Mouse (Mus musculus): ENCODE measurements around the gene 6430548M08Rik. TPM values are rescaled to one million over a fixed set of nuclear protein-coding genes. Genes with fewer than 3 reads are reported as not detected.
A peak's percentile ranks its signal among the peaks of the same experiment; 100 is the strongest.

6430548M08Rik gene
- total and polyA plus RNA-seq, 3 experiments, result 6.4 to 20.0 (median 16.1) TPM

GRCm38 (mm10) chr8:120083261-120083660 lies 30.7 kb upstream of the 6430548M08Rik start:
- Histone ChIP-seq H3K9ac (ENCODE audit: low read depth, low read length) (no peak overlapping the region), H3K27ac (no peak overlapping the region), H3K4me1 (ENCODE audit: control insufficient read depth, insufficient read depth, low read length) (no peaks in the 10 kb centered on the region; the same call in 1 of the 2 replicates), H3K4me3 (no peak overlapping the region), H3K36me3 (ENCODE audit: control insufficient read depth, insufficient read depth, low read length) (no peaks in the 10 kb centered on the region), H3K27me3 (ENCODE audit: control insufficient read depth, insufficient read depth, low read length) (no peaks in the 10 kb centered on the region), H3K79me2 (replicated peaks; ENCODE audit: control insufficient read depth, insufficient read depth, low read length) (no peaks in the 10 kb centered on the region)
- intact Hi-C loops (cut with DNase I), result no loop called here
- peak in 1 of 2 experiments; percentile 26 for DNase-seq
- 79% methylated on average over 8 of the region's 8 CpGs for WGBS
- TF ChIP-seq CTCF (IDR thresholded peaks at IDR 0.05), result no peak
- TF ChIP-seq POLR2A (IDR thresholded peaks at IDR 0.05; ENCODE audit: insufficient read depth, low read depth, low read length), result no peak
- no peak for TF ChIP-seq EP300 (IDR thresholded peaks at IDR 0.05; ENCODE audit: insufficient read depth, low read depth, low read length)

DNA sequence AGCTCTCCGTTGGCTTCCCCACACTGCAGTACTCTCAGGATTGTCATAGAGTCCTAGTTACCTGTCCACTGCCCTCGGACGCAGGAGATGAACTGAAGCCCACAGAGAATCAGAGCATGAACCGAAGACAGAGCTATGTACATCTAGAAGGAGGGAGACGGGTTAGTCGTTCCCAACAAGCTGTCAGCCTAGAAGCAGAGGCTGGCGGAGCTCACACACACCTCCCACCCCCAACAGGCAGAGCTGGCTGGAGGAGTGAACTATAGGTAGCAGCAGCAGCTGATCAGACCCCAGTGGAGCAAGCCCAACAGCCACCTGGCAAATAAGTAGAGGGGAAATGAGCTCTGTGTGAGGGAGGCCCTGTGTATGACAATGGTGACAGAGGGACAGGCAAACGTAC lies 29.2 kb upstream of the 6430548M08Rik start:
- Histone ChIP-seq H3K4me3 (no peak overlapping the region), H3K27ac (no peak overlapping the region), H3K36me3 (ENCODE audit: control insufficient read depth, insufficient read depth, low read length) (no peaks in the 10 kb centered on the region), H3K9ac (ENCODE audit: low read depth, low read length) (no peak overlapping the region), H3K79me2 (replicated peaks; ENCODE audit: control insufficient read depth, insufficient read depth, low read length) (no peaks in the 10 kb centered on the region), H3K27me3 (ENCODE audit: control insufficient read depth, insufficient read depth, low read length) (no peaks in the 10 kb centered on the region), H3K4me1 (ENCODE audit: control insufficient read depth, insufficient read depth, low read length) (no peaks in the 10 kb centered on the region)
- intact Hi-C loops (cut with DNase I), result no loop called here
- no peak for TF ChIP-seq POLR2A (IDR thresholded peaks at IDR 0.05; ENCODE audit: insufficient read depth, low read depth, low read length)
- TF ChIP-seq CTCF (IDR thresholded peaks at IDR 0.05), result no peak
- no peak for TF ChIP-seq EP300 (IDR thresholded peaks at IDR 0.05; ENCODE audit: insufficient read depth, low read depth, low read length)
- 88% methylated on average over 8 of the region's 8 CpGs for WGBS
- no peak for DNase-seq

- Histone ChIP-seq H3K9ac (ENCODE audit: low read depth, low read length) (no peak overlapping the region), H3K27me3 (ENCODE audit: control insufficient read depth, insufficient read depth, low read length) (no peaks in the 10 kb centered on the region), H3K4me3 (no peak overlapping the region), H3K4me1 (ENCODE audit: control insufficient read depth, insufficient read depth, low read length) (no peaks in the 10 kb centered on the region), H3K79me2 (replicated peaks; ENCODE audit: control insufficient read depth, insufficient read depth, low read length) (peaks cover 5% of the 10 kb centered on the region), H3K27ac (no peak overlapping the region), H3K36me3 (ENCODE audit: control insufficient read depth, insufficient read depth, low read length) (no peaks in the 10 kb centered on the region)
- 77% methylated on average over 7 of the region's 7 CpGs for WGBS
- intact Hi-C loops (cut with DNase I), result no loop called here
- DNase-seq, result no peak
- no peak for TF ChIP-seq EP300 (IDR thresholded peaks at IDR 0.05; ENCODE audit: insufficient read depth, low read depth, low read length)
- no peak for TF ChIP-seq POLR2A (IDR thresholded peaks at IDR 0.05; ENCODE audit: insufficient read depth, low read depth, low read length)
- no peak for TF ChIP-seq CTCF (IDR thresholded peaks at IDR 0.05)
These were observed 24.4 kb upstream of the 6430548M08Rik start for GRCm38 (mm10) chr8:120089511-120089910.

DNA sequence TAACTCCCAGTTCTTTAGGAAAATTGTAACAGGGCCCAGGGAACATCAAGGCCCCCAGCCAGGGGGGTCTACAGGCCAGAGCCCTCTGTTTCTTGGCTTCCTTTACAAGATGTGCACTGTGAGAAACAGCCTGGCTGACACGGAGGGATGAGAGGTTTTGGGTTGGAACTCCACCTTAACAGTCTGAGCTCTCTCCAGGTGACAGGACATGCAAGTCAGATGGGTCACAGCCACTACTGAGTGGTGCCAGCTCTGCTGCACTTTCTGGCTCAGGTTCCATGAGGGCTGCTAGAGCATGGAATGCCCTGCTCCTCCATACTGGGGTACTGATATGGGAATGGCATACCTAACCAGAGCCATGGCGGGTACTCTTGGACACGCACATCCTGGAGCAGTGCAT lies 22.9 kb upstream of the 6430548M08Rik start:
- Histone ChIP-seq H3K79me2 (replicated peaks; ENCODE audit: control insufficient read depth, insufficient read depth, low read length) (peaks cover 5% of the 10 kb centered on the region), H3K27me3 (ENCODE audit: control insufficient read depth, insufficient read depth, low read length) (no peaks in the 10 kb centered on the region), H3K4me3 (no peak overlapping the region), H3K9ac (ENCODE audit: low read depth, low read length) (no peak overlapping the region), H3K4me1 (ENCODE audit: control insufficient read depth, insufficient read depth, low read length) (no peaks in the 10 kb centered on the region), H3K36me3 (ENCODE audit: control insufficient read depth, insufficient read depth, low read length) (no peaks in the 10 kb centered on the region), H3K27ac (no peak overlapping the region)
- intact Hi-C loops (cut with DNase I), result no loop called here
- no peak for DNase-seq
- TF ChIP-seq POLR2A (IDR thresholded peaks at IDR 0.05; ENCODE audit: insufficient read depth, low read depth, low read length) (no peak), CTCF (IDR thresholded peaks at IDR 0.05) (no peak), EP300 (IDR thresholded peaks at IDR 0.05; ENCODE audit: insufficient read depth, low read depth, low read length) (no peak)
- WGBS, result 84% methylated on average over 3 of the region's 3 CpGs

GRCm38 (mm10) chr8:120093103-120093502 lies 20.8 kb upstream of the 6430548M08Rik start:
- intact Hi-C loops (cut with DNase I), result no loop called here
- Histone ChIP-seq H3K79me2 (replicated peaks; ENCODE audit: control insufficient read depth, insufficient read depth, low read length) (peaks cover 9% of the 10 kb centered on the region), H3K4me1 (ENCODE audit: control insufficient read depth, insufficient read depth, low read length) (0 out of 2 replicates have a peak, but pooled peaks cover 1% of the 10 kb centered on the region), H3K27me3 (ENCODE audit: control insufficient read depth, insufficient read depth, low read length) (no peaks in the 10 kb centered on the region), H3K9ac (ENCODE audit: low read depth, low read length) (no peak overlapping the region), H3K27ac (no peak overlapping the region), H3K36me3 (ENCODE audit: control insufficient read depth, insufficient read depth, low read length) (no peaks in the 10 kb centered on the region), H3K4me3 (no peak overlapping the region)
- DNase-seq, result no peak
- 96% methylated on average over 3 of the region's 3 CpGs for WGBS
- TF ChIP-seq POLR2A (IDR thresholded peaks at IDR 0.05; ENCODE audit: insufficient read depth, low read depth, low read length) (no peak), CTCF (IDR thresholded peaks at IDR 0.05) (no peak), EP300 (IDR thresholded peaks at IDR 0.05; ENCODE audit: insufficient read depth, low read depth, low read length) (no peak)

DNA sequence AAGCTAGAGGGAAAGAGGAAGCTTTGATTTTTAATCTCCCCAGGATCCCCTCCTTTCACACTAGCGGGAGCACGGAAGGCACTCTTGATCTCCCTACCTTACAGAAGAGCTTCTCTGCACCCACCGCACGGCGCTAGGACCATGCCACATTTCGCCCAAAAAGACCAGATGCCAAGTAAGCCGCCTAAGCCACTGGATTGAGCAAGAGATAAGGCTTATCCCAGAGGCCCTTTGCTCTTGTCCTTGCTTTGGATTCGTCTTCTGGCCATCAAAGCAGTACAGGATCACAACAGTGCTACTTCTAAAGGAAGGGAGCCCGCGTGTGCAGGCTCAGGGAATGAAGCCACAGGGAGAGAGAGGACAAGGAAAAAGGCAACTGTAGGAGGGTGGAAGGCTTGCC lies 19.2 kb upstream of the 6430548M08Rik start:
- Histone ChIP-seq H3K27me3 (ENCODE audit: control insufficient read depth, insufficient read depth, low read length) (no peaks in the 10 kb centered on the region), H3K4me1 (ENCODE audit: control insufficient read depth, insufficient read depth, low read length) (peaks cover 2% of the 10 kb centered on the region; the same call in 1 of the 2 replicates), H3K9ac (ENCODE audit: low read depth, low read length) (no peak overlapping the region), H3K79me2 (replicated peaks; ENCODE audit: control insufficient read depth, insufficient read depth, low read length) (peaks cover 11% of the 10 kb centered on the region), H3K4me3 (no peak overlapping the region), H3K36me3 (ENCODE audit: control insufficient read depth, insufficient read depth, low read length) (no peaks in the 10 kb centered on the region), H3K27ac (no peak overlapping the region)
- TF ChIP-seq CTCF (IDR thresholded peaks at IDR 0.05), result no peak
- no peak for TF ChIP-seq EP300 (IDR thresholded peaks at IDR 0.05; ENCODE audit: insufficient read depth, low read depth, low read length)
- no peak for TF ChIP-seq POLR2A (IDR thresholded peaks at IDR 0.05; ENCODE audit: insufficient read depth, low read depth, low read length)
- intact Hi-C loops (cut with DNase I), result no loop called here
- DNase-seq, result no peak
- WGBS, result 75% methylated on average over 10 of the region's 10 CpGs

All from heart, adult 2 months (tissue).